Mouse (Mus musculus) T-helper 2 cell (primary cell): ENCODE data around the gene Phactr2.

Experiments
- in situ Hi-C: fragments of 300-600 bp; cut with MboI, MseI; formaldehyde crosslinking; loops from one replicate; pipeline ENCODE4 v1.15.1; 2025; ENCODE audit warnings: high pct_unique_total_duplicates

The Phactr2 gene

DNA sequence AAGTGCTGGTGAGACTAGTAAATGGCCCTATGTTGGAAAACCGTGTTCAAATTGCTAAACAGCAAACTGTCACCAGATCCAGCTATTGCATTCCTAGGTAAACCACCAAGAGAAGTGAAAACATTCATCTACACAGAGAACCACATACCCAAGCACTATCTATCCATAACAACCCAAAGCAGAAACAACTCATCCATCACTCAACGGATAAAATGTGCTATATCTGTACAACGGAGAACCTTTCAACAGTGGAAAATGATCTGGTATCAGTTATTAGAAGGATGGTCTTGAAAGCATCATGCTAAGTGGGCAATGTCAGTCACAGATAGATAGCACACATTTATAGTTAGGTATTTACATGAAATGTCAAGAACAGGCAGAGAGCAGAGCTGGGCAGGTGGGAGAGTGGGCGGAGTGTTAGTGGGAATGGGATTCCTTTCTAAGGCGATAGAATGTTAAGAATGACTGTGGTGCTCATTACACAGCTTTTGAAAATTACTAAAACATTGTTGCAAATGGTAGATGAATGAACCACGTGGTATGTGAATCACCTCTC is 193.8 kb downstream of the Phactr2 start:
- in situ Hi-C loops = no loop called here

DNA sequence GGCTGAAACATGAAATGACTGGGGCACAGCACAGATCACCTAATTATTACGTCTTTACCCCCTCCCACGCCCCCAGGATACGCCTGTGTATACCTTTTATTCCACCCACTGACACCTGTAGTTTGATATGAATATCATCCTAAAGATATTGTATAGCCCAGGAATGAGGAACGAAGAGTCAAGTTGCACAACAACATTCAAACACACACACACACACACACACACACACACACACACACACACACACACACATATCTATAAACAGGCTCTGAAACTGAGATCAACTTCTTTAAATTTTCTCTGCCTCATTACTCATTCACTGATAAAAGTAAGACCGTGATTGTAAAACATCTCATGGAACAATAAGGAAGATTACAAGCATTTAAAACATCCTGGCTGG is 197.9 kb downstream of the Phactr2 start:
- in situ Hi-C loops = no loop called here

DNA sequence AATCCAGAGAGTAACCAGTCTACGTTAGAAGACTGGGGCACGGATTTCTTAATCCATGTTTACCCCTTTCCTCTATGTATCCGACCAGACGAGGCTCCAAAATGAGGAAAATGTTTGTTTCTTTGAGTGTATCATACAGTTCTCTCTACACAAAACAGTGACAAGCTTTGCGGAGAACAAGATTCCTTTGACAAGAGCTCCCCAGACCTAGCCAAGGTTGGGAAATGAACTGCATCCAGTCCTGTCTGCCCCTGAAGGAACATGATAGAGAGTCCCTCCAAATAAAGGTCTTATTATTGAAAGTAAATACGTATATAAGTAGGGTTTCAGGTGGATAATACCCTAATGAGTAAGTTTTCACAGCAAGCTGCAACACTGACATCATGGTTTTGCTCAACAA is 199.1 kb downstream of the Phactr2 start:
- in situ Hi-C loops = no loop called here

DNA sequence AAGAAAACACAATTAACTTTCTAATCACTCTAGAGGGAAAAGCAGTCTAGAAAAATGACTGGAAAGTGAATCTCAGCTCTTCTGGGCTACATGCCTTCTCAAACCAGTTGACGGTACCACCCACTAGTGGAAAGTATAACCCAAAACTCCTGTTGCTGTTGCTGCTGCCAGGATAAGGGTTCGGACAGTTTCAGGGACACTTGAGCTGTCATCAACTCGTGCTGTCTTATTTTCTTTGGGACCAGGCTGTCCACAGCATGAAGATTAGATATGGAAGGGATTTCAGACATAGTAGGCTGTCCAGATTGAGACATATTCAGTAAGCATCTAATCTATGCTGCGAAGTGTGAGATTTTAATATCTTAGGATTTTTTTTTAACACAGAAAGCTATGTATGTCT is 199.5 kb downstream of the Phactr2 start:
- in situ Hi-C loops = no loop called here

DNA sequence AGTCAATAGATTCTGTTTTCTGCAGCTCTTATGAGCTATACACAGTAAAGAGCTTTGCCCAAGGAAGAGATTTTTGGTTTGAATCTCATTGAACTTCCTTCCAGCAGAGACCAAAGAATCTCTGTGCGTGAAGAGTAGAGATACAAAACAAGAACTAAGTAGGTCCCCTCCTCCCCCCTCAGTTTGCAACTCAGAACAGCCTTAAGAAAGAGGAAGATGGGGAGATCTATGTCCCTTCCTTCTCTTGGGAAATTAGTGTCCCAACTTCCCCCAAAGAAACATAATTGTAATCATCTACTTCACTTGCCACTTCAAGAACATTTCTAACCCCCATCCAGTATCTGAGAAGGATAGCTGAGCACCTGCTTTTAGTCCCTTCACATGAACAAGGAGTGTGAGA is 200.5 kb downstream of the Phactr2 start:
- in situ Hi-C loops = no loop called here

DNA sequence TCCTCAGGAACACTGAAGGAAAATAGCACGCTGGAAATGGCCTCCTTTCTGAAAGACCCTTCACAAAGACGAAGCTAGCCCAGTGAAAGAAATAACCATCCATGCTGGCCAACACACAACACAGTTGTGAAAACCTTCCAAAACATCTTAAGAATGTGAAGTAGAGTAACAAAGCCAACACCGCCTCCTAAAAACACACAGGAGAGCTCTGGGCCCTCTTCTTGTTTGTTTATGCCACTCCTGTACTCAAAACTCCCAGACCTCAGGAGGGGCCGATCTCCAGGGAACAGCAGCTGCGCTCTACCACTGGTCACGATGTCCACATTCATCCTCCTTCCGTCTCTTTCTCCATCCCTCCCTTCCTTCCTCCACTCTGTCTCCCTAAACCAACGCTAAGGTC is 202.5 kb downstream of the Phactr2 start:
- in situ Hi-C loops = no loop called here

- in situ Hi-C loops = no loop called here
Observed at GRCm38 (mm10) chr10:13271099-13271498, 203.1 kb downstream of the Phactr2 start.

DNA sequence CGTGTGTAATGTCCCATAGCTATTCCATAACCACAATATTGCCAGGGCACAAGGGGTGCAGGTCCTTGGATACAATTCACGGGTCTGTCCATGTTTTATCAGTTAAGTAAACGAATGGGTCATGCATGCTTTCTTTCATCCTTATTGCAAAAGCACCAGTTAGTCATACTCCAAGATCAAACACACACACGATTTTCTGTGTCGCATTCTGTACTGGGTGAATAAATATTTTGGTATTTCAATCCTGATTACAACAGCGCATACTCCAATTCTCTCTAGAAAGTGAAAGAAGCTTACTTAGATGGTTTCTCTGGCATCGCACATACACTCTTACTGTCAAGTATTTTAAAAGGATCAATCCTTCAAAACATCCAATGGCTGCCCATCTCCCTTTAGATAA is 203.9 kb downstream of the Phactr2 start:
- in situ Hi-C loops = no loop called here

DNA sequence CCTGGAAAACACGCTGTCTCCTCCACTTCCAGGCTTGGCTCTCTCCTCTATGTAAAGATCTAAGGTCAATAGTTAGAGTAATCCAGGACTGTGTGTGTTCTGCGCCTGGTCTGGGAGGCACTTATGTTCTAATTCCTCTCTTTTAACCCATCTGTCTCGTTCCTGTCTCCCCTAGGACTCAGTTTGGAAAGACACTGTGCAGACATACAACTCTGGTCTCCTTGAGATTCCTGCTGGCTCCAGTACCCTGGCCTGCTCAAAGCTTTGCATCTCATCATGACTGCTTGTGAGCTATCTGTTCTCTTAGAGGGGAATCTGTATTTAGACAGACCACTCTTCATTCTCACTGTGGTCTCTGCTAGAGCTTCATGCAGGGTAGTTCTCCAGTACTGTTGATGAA is 215.0 kb downstream of the Phactr2 start:
- in situ Hi-C loops = loop anchor here (10.0 kb wide), 1 partner anchor 1884 kb away; no protein-coding TSS in a partner anchor

DNA sequence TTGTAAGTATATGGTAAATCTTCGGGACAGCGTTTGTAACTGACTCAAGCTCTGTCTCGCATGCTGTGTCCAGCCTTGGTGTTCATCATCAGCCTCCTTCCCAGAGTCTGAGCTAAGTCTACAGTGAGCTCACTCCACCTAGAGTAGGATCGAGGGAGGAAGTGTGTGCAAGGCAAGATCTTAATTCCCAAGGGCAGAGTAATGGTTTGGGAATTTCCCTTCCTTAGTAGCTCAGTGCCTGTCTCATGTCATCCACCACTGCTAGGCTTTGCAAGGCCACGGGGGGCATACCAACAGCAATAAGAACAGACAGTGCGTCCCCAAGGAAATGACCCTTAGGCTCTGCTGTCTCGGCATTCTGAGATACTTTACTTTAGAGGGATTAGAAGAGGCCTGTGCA is 218.0 kb downstream of the Phactr2 start:
- in situ Hi-C loops = loop anchor here (10.0 kb wide), 1 partner anchor 1881 kb away; no protein-coding TSS in a partner anchor

DNA sequence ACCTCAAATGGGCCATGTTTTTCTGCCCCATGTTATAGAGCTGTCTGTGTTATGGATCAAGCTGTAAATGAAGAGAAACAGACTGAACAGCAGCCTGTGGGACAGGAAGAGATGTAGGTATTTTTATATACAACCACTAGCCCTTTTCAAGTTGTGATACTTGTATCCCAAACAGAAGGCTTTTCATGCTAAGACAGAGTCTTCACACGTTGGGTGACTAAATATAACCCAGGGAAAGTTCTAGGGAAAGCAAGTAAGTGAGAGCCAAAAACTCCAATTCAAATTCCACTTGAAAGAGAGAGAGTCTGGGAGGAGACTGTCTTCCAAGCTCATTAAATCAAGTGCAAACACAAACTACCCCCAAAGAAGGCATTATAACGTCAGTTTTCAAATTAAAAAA is 223.9 kb downstream of the Phactr2 start:
- in situ Hi-C loops = loop anchor here (10.0 kb wide), 1 partner anchor 1875 kb away; no protein-coding TSS in a partner anchor

DNA sequence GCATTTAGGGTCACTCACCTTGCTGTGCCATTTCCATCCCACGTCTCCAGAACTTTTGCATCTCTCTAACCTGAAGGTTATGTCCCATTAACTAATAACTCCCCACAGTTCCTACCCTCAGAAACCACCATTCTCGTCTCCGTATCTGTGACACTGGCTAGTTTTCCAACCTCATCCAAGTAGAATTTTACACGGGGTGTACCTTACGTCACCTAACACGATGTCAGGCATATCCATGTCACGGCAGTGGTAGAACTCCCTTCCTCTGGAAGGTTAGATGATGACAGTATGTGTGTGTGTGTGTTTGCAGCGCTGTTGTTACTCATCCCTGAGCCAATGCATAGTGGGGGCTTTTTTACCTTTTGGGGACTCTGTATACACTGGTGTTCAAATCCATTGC is 225.1 kb downstream of the Phactr2 start:
- in situ Hi-C loops = no loop called here

GRCm38 (mm10) chr10:13245714-13246113 is 228.5 kb downstream of the Phactr2 start:
- in situ Hi-C loops = no loop called here

DNA sequence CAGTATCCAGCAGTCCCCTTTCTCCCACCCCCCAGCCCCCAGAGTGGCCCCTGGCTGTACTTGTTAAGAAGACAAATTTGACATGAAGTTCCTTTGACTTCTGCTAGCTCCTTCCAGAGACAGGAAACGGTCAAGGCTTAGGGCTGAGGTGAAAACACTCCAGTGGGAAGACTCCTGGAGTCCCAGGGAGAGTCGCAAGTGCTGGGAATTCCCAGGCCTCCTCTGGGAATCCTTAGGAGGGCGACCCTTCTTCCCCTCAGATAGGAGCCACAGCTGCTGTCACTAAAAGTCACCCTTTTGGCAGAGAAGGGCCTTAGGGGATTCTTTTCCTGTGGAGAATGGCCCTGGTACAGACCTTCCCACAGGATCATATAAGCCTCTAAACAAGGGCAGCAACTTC is 230.0 kb downstream of the Phactr2 start:
- in situ Hi-C loops = no loop called here

- in situ Hi-C loops = no loop called here
Observed at GRCm38 (mm10) chr10:13240431-13240830, 233.8 kb downstream of the Phactr2 start.

GRCm38 (mm10) chr10:13238188-13238587 is 236.0 kb downstream of the Phactr2 start:
- in situ Hi-C loops = no loop called here

- in situ Hi-C loops = no loop called here
Observed at GRCm38 (mm10) chr10:13236866-13237265, 237.3 kb downstream of the Phactr2 start.

- in situ Hi-C loops = no loop called here
Observed at GRCm38 (mm10) chr10:13234503-13234902, 239.7 kb downstream of the Phactr2 start.

- in situ Hi-C loops = no loop called here
Observed at GRCm38 (mm10) chr10:13233941-13234340, 240.3 kb downstream of the Phactr2 start.

GRCm38 (mm10) chr10:13233143-13233622 is 241.0 kb downstream of the Phactr2 start:
- in situ Hi-C loops = no loop called here

DNA sequence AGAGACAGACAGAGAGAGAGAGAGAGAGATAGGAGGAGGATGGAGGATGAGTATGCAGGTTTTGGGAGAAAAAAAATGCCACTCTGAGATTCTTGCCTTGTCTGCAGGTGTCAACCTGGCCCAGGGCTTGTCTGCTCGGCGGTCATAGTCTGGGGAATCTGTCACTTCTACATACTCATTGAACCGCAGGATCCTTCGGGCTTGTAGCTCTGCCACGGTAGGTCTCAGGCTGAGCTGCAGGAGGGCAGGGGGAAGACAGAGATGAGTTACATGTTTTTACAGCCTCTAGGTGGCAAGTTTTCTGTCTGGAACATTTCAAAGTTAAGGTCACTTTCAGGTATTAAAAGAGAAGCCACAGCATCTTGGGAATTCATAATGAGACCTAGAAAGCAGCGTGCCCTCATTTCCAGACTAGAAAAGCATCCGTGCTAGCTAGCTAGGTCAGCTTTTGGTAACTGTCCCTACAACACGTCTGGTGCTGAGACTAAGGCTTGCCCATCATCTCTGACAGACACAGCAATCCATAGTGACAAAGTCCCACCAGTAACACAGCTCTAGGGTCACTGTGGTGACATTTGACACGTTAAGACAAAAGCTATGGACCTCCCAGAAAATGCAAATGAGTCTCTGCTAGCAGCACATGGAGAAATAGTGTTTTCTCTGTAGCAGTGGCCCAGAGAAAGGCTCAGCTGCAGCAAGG is 241.6 kb downstream of the Phactr2 start:
- in situ Hi-C loops = no loop called here

GRCm38 (mm10) chr10:13230716-13231115 is 243.5 kb downstream of the Phactr2 start:
- in situ Hi-C loops = no loop called here

- in situ Hi-C loops = no loop called here
Observed at GRCm38 (mm10) chr10:13225377-13226063, 248.7 kb downstream of the Phactr2 start.
